Mouse (Mus musculus) mesoderm, embryonic 11.5 days (tissue): ENCODE measurements at regions not wholly inside any gene's neighbourhood (a gene's known extent, or its start where the extent isn't known, plus 50 kb on each side); places are given as distances from the start of the nearest gene placed in this dataset.

ENCODE experiments used
- DNase-seq: peaks from one replicate; pipeline ENCODE4 v3.0.0-alpha.2; 2012; ENCODE audit warnings: low read depth, low spot score

DNA sequence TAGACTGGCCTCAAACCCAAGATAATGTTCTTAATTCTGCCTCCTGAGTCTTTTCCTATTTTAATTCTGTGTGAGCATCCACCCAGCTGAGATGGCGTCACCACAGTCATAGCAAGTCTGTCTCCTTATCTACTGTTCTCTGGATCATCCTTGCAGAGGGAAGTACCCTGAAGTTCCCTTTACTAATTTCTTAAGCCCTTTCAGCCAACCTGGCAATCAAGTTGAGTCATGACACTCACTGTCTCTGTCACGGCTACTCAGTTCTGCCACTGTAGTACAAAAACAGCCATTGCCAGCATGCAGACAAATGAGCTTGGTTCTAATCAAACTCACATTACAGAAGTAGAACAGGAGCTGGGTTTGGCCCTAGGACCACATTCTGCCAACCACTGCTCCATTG, 227.5 kb downstream of the Zfp36l1 start:
- no peak for DNase-seq

DNA sequence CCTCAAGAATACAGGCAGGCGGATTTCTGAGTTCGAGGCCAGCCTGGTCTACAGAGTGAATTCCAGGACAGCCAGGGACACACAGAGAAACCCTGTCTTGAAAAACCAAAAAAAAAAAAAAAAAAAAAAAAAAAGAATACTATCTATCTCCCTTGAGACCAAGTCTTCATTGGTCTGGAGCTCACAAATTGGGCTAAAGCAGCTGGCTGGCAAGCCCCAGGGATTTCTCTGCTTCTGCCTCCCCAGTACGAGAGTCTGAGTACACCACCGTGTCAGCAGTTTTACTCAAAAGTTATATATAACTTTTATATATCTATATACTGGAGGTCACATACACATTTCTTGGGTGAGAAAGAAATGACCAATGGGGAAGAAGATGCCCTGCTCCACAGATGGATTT, 229.2 kb downstream of the Zfp36l1 start:
- DNase-seq: no peak

DNA sequence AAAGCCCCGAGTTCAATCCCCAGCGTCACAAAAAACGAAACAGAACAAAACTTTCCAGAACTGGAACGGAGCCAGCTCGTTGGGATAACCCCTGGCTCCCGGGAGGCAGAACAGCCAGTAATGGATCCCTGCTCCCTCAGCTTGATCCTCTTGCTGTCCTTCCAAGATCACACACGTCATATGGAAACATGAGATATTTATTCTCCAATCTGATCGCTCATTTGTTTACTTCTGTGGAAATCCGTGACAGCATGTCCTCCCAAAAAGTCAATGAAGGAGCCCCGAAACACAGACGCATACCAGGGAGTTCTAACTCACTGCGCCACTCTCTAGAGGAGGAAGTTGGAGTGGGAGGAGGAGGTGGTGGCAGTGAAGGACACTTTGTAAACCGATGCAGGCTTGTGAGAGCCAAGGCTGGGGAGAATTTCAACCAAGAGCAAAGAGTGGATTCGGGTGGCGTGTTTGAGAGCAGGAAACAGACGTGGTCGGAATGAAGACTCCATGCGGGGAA, 232.0 kb downstream of the Zfp36l1 start:
- DNase-seq: no peak

DNA sequence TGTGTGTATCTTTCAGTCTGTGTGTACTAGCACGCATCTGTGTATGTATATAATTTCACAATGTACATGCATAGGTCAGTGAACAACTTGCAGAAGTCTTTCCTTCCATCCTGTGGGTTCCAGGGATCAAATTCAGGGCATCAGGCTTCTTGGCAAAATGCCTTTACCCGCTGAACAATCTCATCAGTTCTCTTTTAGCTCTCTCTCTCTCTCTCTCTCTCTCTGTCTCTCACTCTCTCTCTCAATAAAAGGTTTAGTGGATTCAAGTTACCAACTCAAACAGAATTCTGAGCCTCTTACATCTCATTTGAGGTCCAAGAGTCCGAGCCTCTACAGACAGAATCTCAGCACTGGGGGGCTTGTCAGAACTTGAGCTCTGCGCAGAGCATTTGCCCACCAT, 232.5 kb downstream of the Zfp36l1 start:
- DNase-seq: no peak

DNA sequence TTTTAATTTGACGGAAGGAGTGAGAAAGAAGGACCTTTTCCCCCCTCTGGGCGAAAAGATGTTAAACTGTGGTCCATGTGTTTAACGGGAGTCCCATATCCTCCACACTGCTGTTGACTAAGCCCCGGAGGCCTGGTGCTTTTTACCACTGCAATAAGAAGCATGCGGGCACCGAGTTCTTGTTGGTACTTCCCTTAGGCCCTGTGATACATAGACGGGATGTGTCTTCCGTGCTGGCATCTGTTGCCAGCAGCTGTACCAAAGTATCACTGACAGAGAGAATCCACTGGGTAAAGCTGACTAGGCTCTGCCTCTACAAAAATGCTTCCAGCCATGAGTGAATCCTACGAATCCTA, 232.9 kb downstream of the Zfp36l1 start:
- no peak for DNase-seq

DNA sequence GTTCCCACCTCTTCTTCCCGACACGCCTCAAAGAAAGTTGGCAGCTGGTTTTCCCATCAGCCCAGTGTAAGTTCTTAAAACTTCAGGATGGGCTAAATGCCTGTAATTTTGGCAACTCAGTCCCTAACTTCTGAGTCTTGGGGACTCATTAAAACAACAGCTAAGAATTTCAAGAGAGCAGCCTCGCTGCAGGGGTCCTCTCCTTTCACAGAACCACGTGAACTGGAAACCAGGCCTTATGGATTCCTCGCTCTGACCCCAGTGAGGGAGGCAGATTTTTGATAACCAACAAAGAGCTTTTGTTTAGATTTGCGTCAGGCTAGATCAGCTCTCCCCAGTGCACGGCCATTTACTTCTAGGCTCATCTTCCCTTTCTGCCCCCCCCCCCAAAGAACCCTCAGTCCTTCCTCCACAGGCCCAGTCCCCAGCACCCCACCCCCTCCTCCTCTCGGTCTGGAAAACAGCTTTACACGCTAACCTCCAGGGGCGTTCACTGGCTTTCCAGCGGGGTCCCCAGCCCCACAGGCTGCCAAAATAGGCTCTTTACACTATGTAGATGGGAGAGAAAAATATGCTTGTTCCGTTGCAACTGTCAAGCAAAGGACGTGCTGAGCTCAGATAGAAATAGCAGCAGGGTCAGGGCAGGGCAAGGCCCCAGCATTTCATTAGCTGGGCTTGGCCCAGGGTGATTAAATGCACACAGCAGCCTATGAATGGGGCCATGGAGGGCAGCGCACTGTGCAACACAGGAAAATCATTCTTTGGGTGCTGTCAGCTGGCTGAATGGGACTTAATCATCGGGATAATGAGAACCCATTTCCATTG, 233.5 kb downstream of the Zfp36l1 start:
- DNase-seq: peak; percentile 86

DNA sequence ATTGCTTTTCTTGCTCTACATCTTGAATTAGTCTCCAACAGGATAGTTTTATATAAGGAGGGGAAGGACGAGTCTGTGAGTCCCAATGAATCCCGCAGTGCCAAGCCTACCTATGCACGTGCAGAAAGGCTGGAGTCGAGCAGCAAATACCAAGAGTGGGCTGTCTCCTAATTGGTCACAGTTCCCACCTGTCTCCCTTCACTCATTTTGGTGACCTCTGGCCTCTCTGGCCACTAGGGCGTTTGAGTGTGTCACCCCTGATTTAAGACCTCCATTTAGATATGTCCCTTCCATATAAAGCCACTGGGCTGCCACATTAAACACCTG, 234.1 kb downstream of the Zfp36l1 start:
- no peak for DNase-seq

DNA sequence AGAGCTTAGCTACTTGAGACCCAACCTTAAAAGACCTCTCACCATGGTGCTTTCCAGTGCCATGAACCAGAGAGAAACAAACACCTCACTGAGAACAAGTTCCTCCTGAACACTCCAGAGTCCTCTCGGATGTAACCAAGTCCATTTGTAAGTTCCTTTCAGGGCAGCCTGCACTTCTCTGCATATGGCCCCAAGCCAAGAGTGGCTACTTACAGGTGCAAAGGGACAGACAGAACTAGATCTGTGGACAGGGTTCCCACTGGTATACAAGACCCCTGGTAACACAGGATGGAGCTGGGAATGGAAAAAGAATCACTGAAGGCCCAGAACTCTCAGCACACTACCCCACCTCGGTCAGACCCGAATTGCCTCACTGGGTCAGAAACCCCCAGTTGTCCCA, 234.7 kb downstream of the Zfp36l1 start:
- no peak for DNase-seq

DNA sequence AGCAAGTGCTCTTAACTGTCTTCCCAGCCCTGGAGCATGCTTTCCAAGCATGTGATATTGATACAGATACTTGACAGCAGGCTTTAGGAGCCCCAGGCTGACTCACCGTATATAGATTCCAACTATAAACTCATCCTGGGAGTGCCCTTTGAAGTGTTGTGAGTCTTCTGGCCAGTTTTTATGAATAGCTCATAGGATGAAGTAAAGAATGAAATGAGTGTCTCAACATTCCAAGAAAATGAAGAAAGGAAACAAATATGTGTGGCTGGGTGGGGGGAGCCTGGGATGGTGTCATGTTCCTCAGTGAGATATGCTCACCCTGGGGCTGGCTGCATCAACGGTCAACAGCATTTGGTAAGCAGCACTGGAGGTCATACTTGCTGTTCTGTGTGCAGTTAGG, 238.5 kb downstream of the Zfp36l1 start:
- no peak for DNase-seq

DNA sequence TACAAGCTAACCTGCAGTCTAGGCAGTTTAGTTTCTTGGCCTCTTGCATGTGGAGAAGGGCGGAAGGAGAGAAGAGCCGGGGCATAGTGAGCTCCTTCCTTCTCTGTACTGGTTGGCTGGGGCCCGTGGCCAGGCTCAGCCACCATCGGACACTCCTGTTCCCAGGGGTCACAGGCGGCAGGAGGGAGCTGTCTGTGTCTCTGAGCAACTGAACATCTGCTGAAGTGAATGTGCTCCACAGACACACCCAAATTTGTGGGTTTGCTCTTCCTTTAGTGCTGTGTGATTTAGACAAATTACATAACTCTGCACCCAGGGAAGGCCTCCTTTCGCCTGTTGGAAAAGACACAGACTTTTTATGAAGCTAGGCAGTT, 247.6 kb downstream of the Zfp36l1 start:
- no peak for DNase-seq

DNA sequence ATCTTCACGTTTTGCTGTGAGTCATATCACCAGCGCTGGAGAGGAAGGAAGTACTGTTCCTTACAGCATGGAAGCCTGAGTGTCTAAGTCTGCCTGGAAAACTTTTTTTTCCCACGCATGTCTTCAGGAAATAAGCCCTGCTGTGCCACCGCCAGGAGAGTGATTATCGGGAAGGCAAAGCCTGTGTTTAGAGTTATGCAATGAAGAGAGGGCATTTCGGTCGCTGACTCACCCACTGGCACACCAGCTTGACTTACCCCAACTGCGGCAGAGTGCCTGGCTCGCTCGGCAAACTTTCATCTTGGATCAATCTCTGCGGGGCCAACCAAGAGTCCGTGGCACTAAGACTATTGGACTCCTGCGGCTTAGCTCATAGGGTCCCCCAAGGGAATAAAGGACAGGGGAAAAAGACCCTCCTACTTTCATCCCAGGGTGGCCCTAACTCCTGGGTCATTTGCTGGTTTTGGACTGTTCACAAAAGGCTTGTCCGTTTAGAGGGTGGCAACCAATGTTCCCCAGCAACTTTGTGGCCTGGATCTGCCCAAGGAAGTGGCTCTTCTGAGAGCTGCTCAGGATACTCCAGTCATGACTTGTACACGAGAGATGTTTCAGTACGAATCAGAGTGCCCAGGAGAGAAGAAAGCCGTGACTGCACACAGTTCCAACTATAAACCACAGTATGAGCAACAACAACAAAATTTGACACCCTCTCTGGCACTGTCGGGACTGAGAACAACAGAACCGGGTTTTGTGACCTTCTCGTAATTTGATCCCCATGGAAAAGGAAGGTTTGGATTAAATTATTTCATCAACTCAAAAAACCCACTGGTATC, 248.3 kb downstream of the Zfp36l1 start:
- no peak for DNase-seq
